Comparison of ENCODE assay signal across 10 mouse cellular contexts in genomic region chr16:30172136-30172731, GRCm38 (mm10).
DNase-seq lines count a peak whose midpoint lies in the region; ATAC-seq and TF ChIP-seq lines count a peak whose summit lies in the region.
"Had no signal": no experiment of that assay in that cellular context is flagged by ENCODE, and none has a peak within 500 bp of the region (broad histone marks: within the 10 kb centered on the region; RNA-seq: fewer than 3 reads in every experiment).

No protein-coding gene starts in this region.

- ATAC-seq in forebrain, embryonic 15.5 days (replicated peaks), result peak; percentile 41; the same call in 1 of the 2 replicates
- ATAC-seq in forebrain, embryonic 12.5 days (ENCODE audit: low FRiP score), result no peak
- ATAC-seq in lung, postnatal 0 days, result peak; percentile 39
- ATAC-seq in intestine, embryonic 15.5 days, result peak; percentile 47
- peak; percentile 50 for ATAC-seq in stomach, embryonic 14.5 days (ENCODE audit: insufficient number of reproducible peaks, insufficient read depth, low FRiP score, low read depth)
- ATAC-seq: Patski had no signal

- H3K9me3 ChIP-seq in forebrain, embryonic 15.5 days, result no peaks in the 10 kb centered on the region
- H3K9me3 ChIP-seq in forebrain, embryonic 12.5 days, result no peaks in the 10 kb centered on the region
- no peaks in the 10 kb centered on the region for H3K9me3 ChIP-seq in lung, postnatal 0 days (ENCODE audit: low read length)
- no peaks in the 10 kb centered on the region for H3K9me3 ChIP-seq in intestine, embryonic 15.5 days
- no peaks in the 10 kb centered on the region for H3K9me3 ChIP-seq in stomach, embryonic 14.5 days (ENCODE audit: control insufficient read depth, low read depth, low read length)
- H3K9me3 ChIP-seq: heart, embryonic 13.5 days had no signal

- peak; percentile 49 for DNase-seq in lung, postnatal 0 days (ENCODE audit: low spot score)
- no peak for DNase-seq in lung, postnatal 25 days (ENCODE audit: low spot score)
- no peak for DNase-seq in left cerebral cortex, adult 18-20 months (ENCODE audit: low spot score in 2 of 2)
- DNase-seq in heart, adult 8-10 months (ENCODE audit: low spot score), result no peak

- peaks cover 20% of the 10 kb centered on the region for H3K4me1 ChIP-seq in forebrain, embryonic 15.5 days
- H3K4me1 ChIP-seq in forebrain, embryonic 12.5 days, result peaks cover 15% of the 10 kb centered on the region; the same call in 1 of the 2 replicates
- peaks cover 11% of the 10 kb centered on the region for H3K4me1 ChIP-seq in lung, postnatal 0 days (ENCODE audit: insufficient read depth, low read depth, low read length)
- H3K4me1 ChIP-seq in intestine, embryonic 15.5 days (replicated peaks), result peaks cover 35% of the 10 kb centered on the region
- peaks cover 54% of the 10 kb centered on the region for H3K4me1 ChIP-seq in stomach, embryonic 14.5 days (ENCODE audit: control insufficient read depth, insufficient read depth, low read length)

- H3K4me3 ChIP-seq in forebrain, embryonic 15.5 days, result no peak overlapping the region
- H3K4me3 ChIP-seq in forebrain, embryonic 12.5 days (replicated peaks), result no peak overlapping the region
- H3K4me3 ChIP-seq in lung, postnatal 0 days (ENCODE audit: low read depth, low read length), result no peak overlapping the region
- no peak overlapping the region for H3K4me3 ChIP-seq in intestine, embryonic 15.5 days (replicated peaks)
- H3K4me3 ChIP-seq in stomach, embryonic 14.5 days (ENCODE audit: low read depth, low read length), result no peak overlapping the region
- H3K4me3 ChIP-seq: heart, embryonic 13.5 days had no signal

- no peaks in the 10 kb centered on the region for H3K36me3 ChIP-seq in forebrain, embryonic 15.5 days
- H3K36me3 ChIP-seq in forebrain, embryonic 12.5 days (replicated peaks), result no peaks in the 10 kb centered on the region
- H3K36me3 ChIP-seq in lung, postnatal 0 days (ENCODE audit: insufficient read depth, low read length), result no peaks in the 10 kb centered on the region
- H3K36me3 ChIP-seq in intestine, embryonic 15.5 days, result no peaks in the 10 kb centered on the region
- H3K36me3 ChIP-seq in stomach, embryonic 14.5 days (ENCODE audit: control insufficient read depth, insufficient read depth, low read length), result no peaks in the 10 kb centered on the region
- H3K36me3 ChIP-seq: heart, embryonic 13.5 days had no signal

- H3K4me2 ChIP-seq in forebrain, embryonic 15.5 days (replicated peaks), result 0 out of 2 replicates have a peak overlapping the region, but pooled peaks have one; percentile 13
- no peak overlapping the region for H3K4me2 ChIP-seq in forebrain, embryonic 12.5 days
- no peak overlapping the region for H3K4me2 ChIP-seq in lung, postnatal 0 days (replicated peaks; ENCODE audit: low read depth, low read length)
- peak overlapping the region; percentile 4; the same call in 1 of the 2 replicates for H3K4me2 ChIP-seq in intestine, embryonic 15.5 days (replicated peaks)
- H3K4me2 ChIP-seq in stomach, embryonic 14.5 days (replicated peaks; ENCODE audit: low read depth, low read length), result peak overlapping the region; percentile 15; the same call in 1 of the 2 replicates
- H3K4me2 ChIP-seq: heart, embryonic 13.5 days had no signal

- no peak overlapping the region for H3K27ac ChIP-seq in forebrain, embryonic 15.5 days (replicated peaks)
- H3K27ac ChIP-seq in forebrain, embryonic 12.5 days, result no peak overlapping the region
- H3K27ac ChIP-seq in lung, postnatal 0 days (ENCODE audit: low read length), result 0 out of 2 replicates have a peak overlapping the region, but pooled peaks have one; percentile 26
- H3K27ac ChIP-seq in intestine, embryonic 15.5 days, result peak overlapping the region; percentile 70
- peak overlapping the region; percentile 86 for H3K27ac ChIP-seq in stomach, embryonic 14.5 days (ENCODE audit: low read length)
- H3K27ac ChIP-seq: heart, embryonic 13.5 days had no signal

- TF ChIP-seq EP300 in lung, postnatal 0 days (IDR thresholded peaks at IDR 0.05), result no peak

- H3K9ac ChIP-seq in forebrain, embryonic 15.5 days (replicated peaks), result no peak overlapping the region
- no peak overlapping the region for H3K9ac ChIP-seq in forebrain, embryonic 12.5 days
- no peak overlapping the region for H3K9ac ChIP-seq in lung, postnatal 0 days (replicated peaks; ENCODE audit: low read depth)
- H3K9ac ChIP-seq in intestine, embryonic 15.5 days, result no peak overlapping the region
- no peak overlapping the region for H3K9ac ChIP-seq in stomach, embryonic 14.5 days (replicated peaks; ENCODE audit: low read depth, low read length)
- H3K9ac ChIP-seq: heart, embryonic 13.5 days had no signal

- TF ChIP-seq CTCF in lung, postnatal 0 days (IDR thresholded peaks at IDR 0.05), result no peak

- H3K27me3 ChIP-seq in forebrain, embryonic 15.5 days, result no peaks in the 10 kb centered on the region
- peaks cover 43% of the 10 kb centered on the region for H3K27me3 ChIP-seq in forebrain, embryonic 12.5 days
- H3K27me3 ChIP-seq in lung, postnatal 0 days (replicated peaks; ENCODE audit: insufficient read depth, low read length), result no peaks in the 10 kb centered on the region
- H3K27me3 ChIP-seq in intestine, embryonic 15.5 days (replicated peaks), result no peaks in the 10 kb centered on the region
- H3K27me3 ChIP-seq in stomach, embryonic 14.5 days (ENCODE audit: control insufficient read depth, insufficient read depth, low read length), result no peaks in the 10 kb centered on the region
- H3K27me3 ChIP-seq: Patski had no signal

- 68% methylated on average over 13 of the region's 13 CpGs for WGBS in forebrain, embryonic 15.5 days
- 73% methylated on average over 13 of the region's 13 CpGs for WGBS in forebrain, embryonic 12.5 days
- WGBS in lung, postnatal 0 days, result 51% methylated on average over 13 of the region's 13 CpGs
- 37% methylated on average over 13 of the region's 13 CpGs for WGBS in intestine, embryonic 15.5 days
- 28% methylated on average over 13 of the region's 13 CpGs for WGBS in stomach, embryonic 14.5 days

Comparison
In these comparisons a context has a peak if more than half of its experiments do, and no peak if none do; other contexts are left out.
1. H3K4me2 ChIP-seq: peak in forebrain, embryonic 15.5 days (single experiment), intestine, embryonic 15.5 days (single experiment) and stomach, embryonic 14.5 days (single experiment); none in forebrain, embryonic 12.5 days (single experiment) and lung, postnatal 0 days (single experiment).
2. H3K27ac ChIP-seq: peak in lung, postnatal 0 days (single experiment), intestine, embryonic 15.5 days (single experiment) and stomach, embryonic 14.5 days (single experiment); none in forebrain, embryonic 15.5 days (single experiment) and forebrain, embryonic 12.5 days (single experiment).